Comparison of ENCODE assay signal across 27 mouse cellular contexts in genomic region chr4:100203066-100203465, GRCm38 (mm10).
"Had no signal": no experiment of that assay in that cellular context is flagged by ENCODE, and none has a peak within 500 bp of the region (broad histone marks: within the 10 kb centered on the region; RNA-seq: fewer than 3 reads in every experiment).

No protein-coding gene starts in this region.

- ATAC-seq: hindbrain, postnatal 0 days; intestine, embryonic 16.5 days had no signal

- H3K4me1 ChIP-seq: hindbrain, embryonic 13.5 days; hindbrain, embryonic 15.5 days; liver, embryonic 15.5 days had no signal

- H3K27me3 ChIP-seq: heart, embryonic 15.5 days; hindbrain, embryonic 13.5 days; hindbrain, embryonic 15.5 days; kidney, embryonic 15.5 days; liver, embryonic 13.5 days; liver, embryonic 15.5 days had no signal

- H3K4me3 ChIP-seq: heart, adult 2 months; heart, embryonic 13.5 days; heart, embryonic 15.5 days; hindbrain, embryonic 13.5 days; hindbrain, embryonic 15.5 days; kidney, embryonic 15.5 days; limb, embryonic 12.5 days; liver, embryonic 13.5 days; liver, embryonic 15.5 days had no signal

- H3K27ac ChIP-seq: heart, adult 2 months; heart, embryonic 13.5 days; heart, embryonic 15.5 days; hindbrain, embryonic 13.5 days; hindbrain, embryonic 15.5 days; hindbrain, postnatal 0 days; kidney, embryonic 15.5 days; kidney, postnatal 0 days; liver, embryonic 13.5 days; liver, embryonic 15.5 days had no signal

- H3K36me3 ChIP-seq: heart, embryonic 13.5 days; heart, embryonic 15.5 days; hindbrain, embryonic 13.5 days; hindbrain, embryonic 15.5 days; kidney, embryonic 15.5 days; limb, embryonic 12.5 days; liver, embryonic 13.5 days; liver, embryonic 15.5 days had no signal

- H3K9ac ChIP-seq: heart, embryonic 13.5 days; heart, embryonic 15.5 days; hindbrain, embryonic 13.5 days; hindbrain, embryonic 15.5 days; kidney, embryonic 15.5 days; limb, embryonic 12.5 days; liver, embryonic 13.5 days; liver, embryonic 15.5 days had no signal

- H3K9me3 ChIP-seq: heart, embryonic 13.5 days; heart, embryonic 15.5 days; hindbrain, embryonic 13.5 days; hindbrain, embryonic 15.5 days; kidney, embryonic 15.5 days; limb, embryonic 12.5 days; liver, embryonic 13.5 days; liver, embryonic 15.5 days had no signal

- H3K4me2 ChIP-seq: heart, embryonic 11.5 days; heart, embryonic 13.5 days; heart, embryonic 15.5 days; hindbrain, embryonic 13.5 days; hindbrain, embryonic 15.5 days; kidney, embryonic 15.5 days; liver, embryonic 11.5 days; liver, embryonic 13.5 days; liver, embryonic 15.5 days had no signal

- DNase-seq: gastrocnemius, postnatal 14 days; gastrocnemius, postnatal 36 days; heart, adult 2 months; heart, postnatal 14 days; heart, postnatal 36 days; kidney, adult 11 months; kidney, adult 2 months; kidney, adult 9 months; kidney, postnatal 14 days; kidney, postnatal 36 days; layer of hippocampus, adult 9-11 months; layer of hippocampus, postnatal 36 days; left cerebral cortex, postnatal 4 days; liver; liver, embryonic 13.5 days had no signal
